Mouse (Mus musculus) stomach, embryonic 14.5 days (tissue): Measurements from ENCODE around the gene Wdfy1. TPM values are rescaled to one million over a fixed set of nuclear protein-coding genes. Genes with fewer than 3 reads are reported as not detected.

Source experiments
- ATAC-seq: fragments of 200-750 bp; cut with Nextera tagmentation; 2 replicates; pipeline ENCODE4 v1.8.0; 2017; ENCODE audit warnings: low read depth, moderate TSS enrichment; ENCODE audit not compliant: insufficient number of reproducible peaks, insufficient read depth, low FRiP score
- H3K27ac ChIP-seq: fragments of 300-500 bp; sonication (generic); 2 replicates; pipeline ENCODE4 v1.5.1; 2014; ENCODE audit warnings: mild to moderate bottlenecking, low read length, moderate library complexity, mixed read lengths
- H3K27me3 ChIP-seq: fragments of 300-500 bp; sonication (generic); 2 replicates; pipeline ENCODE4 v1.6.1; 2014; ENCODE audit warnings: low read length, control low read depth, mixed read lengths; ENCODE audit not compliant: control insufficient read depth, insufficient read depth
- H3K36me3 ChIP-seq: fragments of 300-500 bp; sonication (generic); 2 replicates; pipeline ENCODE4 v1.6.1; 2014; ENCODE audit warnings: mild to moderate bottlenecking, control low read depth, low read length, moderate library complexity, mixed read lengths; ENCODE audit not compliant: control insufficient read depth, insufficient read depth
- H3K4me1 ChIP-seq: fragments of 300-500 bp; sonication (generic); 2 replicates; pipeline ENCODE4 v1.6.1; 2014; ENCODE audit warnings: low read length, control low read depth, mixed read lengths; ENCODE audit not compliant: control insufficient read depth, insufficient read depth
- H3K4me2 ChIP-seq: fragments of 300-500 bp; sonication (generic); replicated peaks from 2 replicates; pipeline ENCODE4 v1.6.1; 2014; ENCODE audit warnings: low read depth, low read length, control low read depth
- H3K4me3 ChIP-seq: fragments of 300-500 bp; sonication (generic); 2 replicates; pipeline ENCODE4 v1.5.1; 2014; ENCODE audit warnings: low read depth, low read length, control low read depth
- H3K9ac ChIP-seq: fragments of 300-500 bp; sonication (generic); replicated peaks from 2 replicates; pipeline ENCODE4 v1.6.1; 2014; ENCODE audit warnings: low read depth, mild to moderate bottlenecking, control low read depth, low read length, moderate library complexity, mixed read lengths
- H3K9me3 ChIP-seq: fragments of 300-500 bp; sonication (generic); 2 replicates; pipeline ENCODE4 v1.6.1; 2016; ENCODE audit warnings: low read depth, low read length, control low read depth; ENCODE audit not compliant: control insufficient read depth
- WGBS: fragments of 180-500 bp; shearing (Covaris S2); extraction: QIAGEN DNeasy Blood & Tissue Kit; methylation state at CpG from one replicate; pipeline ENCODE4 v1.1.7; 2014; 5-methylcytosine and 5-hydroxymethylcytosine counted together
- polyA plus RNA-seq: library from polyadenylated mRNA; unstranded; fragments of >200 nt; fragmentation: Nextera tagmentation; extraction: Ambion mirVana; gene quantifications from 2 replicates; pipeline ENCODE4 v1.2.1, GENCODE M21; 2014

The Wdfy1 gene
- polyA plus RNA-seq, 1 experiment from 2014 or later: 40.5 TPM

DNA sequence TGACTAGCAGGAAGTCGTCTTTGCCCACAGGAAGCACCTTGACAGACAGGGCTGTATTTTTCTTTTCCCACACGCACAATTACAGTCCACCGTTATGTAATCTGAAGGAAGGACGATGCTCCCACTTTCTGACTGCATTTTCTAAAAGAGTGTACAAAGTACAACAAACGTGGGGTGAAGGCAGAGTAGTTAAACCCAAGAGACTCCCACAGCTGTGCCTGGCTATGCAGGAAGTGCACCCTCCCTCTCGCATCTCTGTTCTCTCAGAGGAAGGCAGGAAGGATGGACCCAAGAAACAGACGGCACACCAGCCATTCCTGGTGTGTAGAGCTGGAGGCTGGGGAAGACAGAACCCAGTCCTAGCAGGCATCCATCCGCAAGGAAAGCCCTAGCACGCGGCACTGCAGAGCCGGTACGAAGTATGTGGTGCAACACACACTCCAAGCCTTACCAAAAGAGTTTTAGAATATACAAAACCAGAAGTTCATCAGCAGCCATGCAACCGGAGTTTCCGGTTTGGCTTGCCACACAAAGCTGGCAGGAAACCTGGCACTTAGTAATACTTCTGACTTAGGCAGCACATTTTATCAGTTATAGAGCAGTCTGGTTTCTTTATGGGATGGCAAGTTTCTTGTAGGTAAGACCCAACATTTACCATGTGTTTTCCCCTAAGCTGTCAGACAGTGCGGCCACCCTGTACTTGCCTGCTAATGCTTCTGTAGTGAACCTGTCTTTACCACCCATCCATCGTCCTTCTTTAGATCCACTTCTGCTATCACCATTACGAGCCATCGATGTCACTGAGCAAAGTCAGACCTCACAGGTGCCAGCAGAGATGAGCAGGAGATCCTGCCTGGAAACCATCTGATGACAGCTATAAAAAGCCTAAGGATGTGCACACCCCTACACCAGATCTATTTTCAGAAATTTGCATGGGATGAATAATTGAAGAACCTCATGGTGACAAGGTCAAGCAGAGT is 64.5 kb downstream of the Wdfy1 start:
- no peak overlapping the region for H3K4me3 ChIP-seq
- H3K9me3 ChIP-seq: no peaks in the 10 kb centered on the region
- H3K9ac ChIP-seq: no peak overlapping the region
- WGBS: 81% methylated on average over 18 of the region's 18 CpGs
- no peaks in the 10 kb centered on the region for H3K4me1 ChIP-seq
- no peaks in the 10 kb centered on the region for H3K36me3 ChIP-seq
- H3K27ac ChIP-seq: no peak overlapping the region
- H3K4me2 ChIP-seq: no peak overlapping the region
- no peak for ATAC-seq
- H3K27me3 ChIP-seq: no peaks in the 10 kb centered on the region

DNA sequence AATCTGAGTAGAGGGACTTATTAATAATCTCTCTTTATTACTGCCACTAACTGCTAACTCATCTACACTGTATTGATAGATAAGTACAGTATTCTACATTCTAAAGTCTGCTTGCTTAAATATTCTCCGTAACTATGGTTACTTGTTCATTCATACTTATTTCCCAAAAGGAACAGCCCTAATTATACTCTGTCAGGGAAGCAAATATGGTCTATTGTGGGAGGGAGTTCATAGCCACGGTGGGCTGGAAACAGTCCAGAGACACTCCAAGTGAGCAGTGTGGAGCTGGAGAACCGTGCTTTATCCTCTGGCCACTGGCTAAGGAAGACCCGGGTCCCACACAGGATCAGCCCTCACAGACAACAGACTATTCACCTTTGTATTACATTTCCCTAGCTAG is 65.3 kb downstream of the Wdfy1 start:
- 66% methylated on average over 4 of the region's 4 CpGs for WGBS
- Histone ChIP-seq H3K4me2 (no peak overlapping the region), H3K9ac (no peak overlapping the region), H3K27me3 (no peaks in the 10 kb centered on the region), H3K4me3 (no peak overlapping the region), H3K9me3 (no peaks in the 10 kb centered on the region), H3K36me3 (no peaks in the 10 kb centered on the region; the same call in 1 of the 2 replicates), H3K27ac (no peak overlapping the region), H3K4me1 (no peaks in the 10 kb centered on the region)
- ATAC-seq: no peak

DNA sequence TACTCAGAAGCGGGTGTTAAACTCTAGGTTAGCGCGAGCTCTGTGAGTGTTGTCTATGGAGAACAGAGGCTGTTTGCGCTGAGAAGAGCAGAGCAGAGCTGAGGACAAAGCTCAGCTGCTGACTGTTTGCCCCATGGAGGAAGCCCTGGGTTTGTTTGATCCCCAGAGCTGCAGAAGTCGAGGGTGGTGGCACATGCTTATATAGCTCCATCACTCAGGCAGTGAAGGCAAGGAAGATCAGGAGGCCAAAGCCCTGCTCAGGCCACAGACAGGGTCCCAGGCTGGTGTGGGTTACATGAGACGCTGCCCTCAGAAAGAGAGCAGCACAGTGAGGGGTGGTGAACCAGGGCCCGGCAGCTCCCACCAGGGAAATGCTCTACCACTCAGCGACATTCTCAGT is 65.7 kb downstream of the Wdfy1 start:
- Histone ChIP-seq H3K9ac (no peak overlapping the region), H3K4me3 (no peak overlapping the region), H3K36me3 (no peaks in the 10 kb centered on the region; the same call in 1 of the 2 replicates), H3K9me3 (no peaks in the 10 kb centered on the region), H3K27me3 (no peaks in the 10 kb centered on the region), H3K27ac (no peak overlapping the region), H3K4me2 (no peak overlapping the region), H3K4me1 (no peaks in the 10 kb centered on the region)
- WGBS: 83% methylated on average over 8 of the region's 8 CpGs
- no peak for ATAC-seq

DNA sequence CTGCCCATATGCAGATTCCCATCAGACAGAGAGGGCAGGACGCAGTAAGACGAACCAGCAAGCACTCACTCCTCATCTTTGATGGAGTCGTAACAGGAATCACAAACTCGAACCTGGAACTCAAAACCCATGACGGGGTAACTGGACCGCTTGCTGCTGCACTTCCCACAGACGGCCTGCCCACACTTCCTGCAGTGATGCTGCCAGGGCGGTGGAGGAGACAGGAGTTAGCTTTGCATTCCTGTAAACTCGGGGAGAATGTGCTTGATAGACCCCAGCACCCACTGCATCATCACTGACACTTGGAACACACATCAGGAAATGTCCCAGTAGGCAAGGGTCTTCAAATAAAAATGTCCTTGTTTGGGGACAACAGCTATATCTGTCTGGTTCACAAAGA is 68.6 kb downstream of the Wdfy1 start:
- Histone ChIP-seq H3K27me3 (no peaks in the 10 kb centered on the region), H3K4me1 (no peaks in the 10 kb centered on the region), H3K4me2 (no peak overlapping the region), H3K9ac (no peak overlapping the region), H3K27ac (no peak overlapping the region), H3K36me3 (no peaks in the 10 kb centered on the region; the same call in 1 of the 2 replicates), H3K4me3 (no peak overlapping the region), H3K9me3 (no peaks in the 10 kb centered on the region)
- ATAC-seq: no peak
- WGBS: 81% methylated on average over 9 of the region's 9 CpGs

DNA sequence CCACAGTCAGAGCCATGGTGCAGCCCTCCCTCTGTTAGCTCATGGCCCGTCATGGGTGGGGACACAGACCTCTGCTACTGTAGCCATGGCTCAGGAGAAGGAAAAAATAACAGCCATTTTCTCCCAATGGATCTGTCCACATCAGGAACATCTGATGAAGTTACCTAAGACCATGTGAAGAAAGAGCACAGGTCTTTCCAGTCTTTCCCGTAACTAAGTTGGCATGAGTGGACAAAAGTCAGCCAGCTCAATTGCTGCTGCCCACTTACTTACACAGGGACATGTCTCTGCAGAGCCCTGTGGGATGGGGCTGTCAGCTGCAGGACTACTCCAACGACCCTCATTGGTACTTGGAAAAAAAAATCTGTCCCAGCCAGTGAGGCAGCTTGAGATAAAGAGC is 69.2 kb downstream of the Wdfy1 start:
- Histone ChIP-seq H3K27ac (no peak overlapping the region), H3K27me3 (no peaks in the 10 kb centered on the region), H3K36me3 (no peaks in the 10 kb centered on the region; the same call in 1 of the 2 replicates), H3K4me3 (no peak overlapping the region), H3K9ac (no peak overlapping the region), H3K4me2 (no peak overlapping the region), H3K9me3 (no peaks in the 10 kb centered on the region), H3K4me1 (no peaks in the 10 kb centered on the region)
- no peak for ATAC-seq
- 73% methylated on average over 3 of the region's 3 CpGs for WGBS

DNA sequence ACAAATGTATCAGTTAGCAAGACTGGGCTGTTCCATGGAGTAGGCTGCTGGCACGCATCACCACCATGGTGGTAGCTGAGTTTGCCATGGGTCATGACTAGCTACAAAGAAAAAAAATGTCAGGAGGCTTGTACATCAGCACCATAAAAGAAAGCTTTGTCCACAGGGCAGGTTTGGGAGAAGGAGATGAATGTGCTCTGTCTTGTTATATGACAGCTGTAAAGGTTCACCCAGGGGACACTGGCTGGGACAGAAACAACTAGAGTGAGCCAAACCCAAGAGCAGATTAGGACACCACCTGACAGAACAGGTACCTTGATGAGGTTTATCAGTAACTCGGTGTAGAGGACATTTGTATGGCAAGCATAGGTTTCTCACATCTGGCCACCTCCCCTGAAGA is 71.3 kb downstream of the Wdfy1 start:
- no peak for ATAC-seq
- Histone ChIP-seq H3K4me1 (no peaks in the 10 kb centered on the region), H3K36me3 (no peaks in the 10 kb centered on the region; the same call in 1 of the 2 replicates), H3K27me3 (no peaks in the 10 kb centered on the region), H3K27ac (no peak overlapping the region), H3K9me3 (no peaks in the 10 kb centered on the region), H3K4me2 (no peak overlapping the region), H3K4me3 (no peak overlapping the region), H3K9ac (no peak overlapping the region)
- WGBS: 70% methylated on average over 2 of the region's 2 CpGs

DNA sequence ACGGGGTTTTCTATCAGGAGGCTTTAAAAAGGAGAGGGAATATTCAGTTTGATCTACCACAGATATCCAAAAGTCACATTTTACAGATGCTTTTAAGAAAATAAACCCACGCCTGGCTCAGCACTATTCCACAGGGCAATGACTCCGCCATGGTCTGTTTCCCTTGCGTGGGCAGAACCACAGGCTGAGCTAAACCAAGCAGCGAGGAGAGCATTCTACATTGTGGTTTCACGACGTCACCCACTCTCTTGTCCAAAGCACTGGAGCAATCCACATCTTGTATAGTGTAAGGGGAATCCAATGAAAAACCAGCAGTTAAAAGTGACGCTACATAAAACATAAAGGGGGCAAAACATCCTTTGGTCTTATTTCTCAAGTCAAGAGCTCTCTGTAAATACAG is 72.4 kb downstream of the Wdfy1 start:
- Histone ChIP-seq H3K27ac (no peak overlapping the region), H3K9ac (no peak overlapping the region), H3K4me2 (no peak overlapping the region), H3K9me3 (no peaks in the 10 kb centered on the region), H3K27me3 (no peaks in the 10 kb centered on the region), H3K36me3 (no peaks in the 10 kb centered on the region; the same call in 1 of the 2 replicates), H3K4me1 (no peaks in the 10 kb centered on the region), H3K4me3 (no peak overlapping the region)
- no peak for ATAC-seq
- 90% methylated on average over 8 of the region's 8 CpGs for WGBS

DNA sequence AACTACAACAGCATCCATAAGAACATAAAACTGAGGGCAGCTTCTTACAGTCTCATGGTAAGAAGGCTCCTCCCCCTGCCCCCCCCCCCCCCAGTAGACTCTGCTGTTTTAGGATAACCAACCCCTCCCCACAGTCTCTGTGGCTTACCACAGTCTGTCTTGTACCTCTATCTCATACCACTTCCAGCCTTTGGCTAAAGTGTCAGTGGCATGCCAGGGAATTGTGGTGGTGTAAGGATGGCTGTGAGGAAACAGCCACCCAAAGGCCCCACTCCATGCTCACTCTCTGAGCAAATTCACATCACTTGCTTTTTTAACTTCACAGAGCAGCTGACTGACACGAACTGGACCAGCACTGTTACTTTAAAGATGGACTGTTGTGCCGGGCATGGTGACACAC is 77.4 kb downstream of the Wdfy1 start:
- Histone ChIP-seq H3K36me3 (no peaks in the 10 kb centered on the region; the same call in 1 of the 2 replicates), H3K9ac (no peak overlapping the region), H3K4me3 (no peak overlapping the region), H3K27me3 (no peaks in the 10 kb centered on the region), H3K4me2 (no peak overlapping the region), H3K27ac (no peak overlapping the region), H3K4me1 (no peaks in the 10 kb centered on the region), H3K9me3 (no peaks in the 10 kb centered on the region)
- 94% methylated on average over 2 of the region's 2 CpGs for WGBS
- ATAC-seq: no peak
